Mouse (Mus musculus): ENCODE data around the gene Gpr153.

The Gpr153 gene

DNA sequence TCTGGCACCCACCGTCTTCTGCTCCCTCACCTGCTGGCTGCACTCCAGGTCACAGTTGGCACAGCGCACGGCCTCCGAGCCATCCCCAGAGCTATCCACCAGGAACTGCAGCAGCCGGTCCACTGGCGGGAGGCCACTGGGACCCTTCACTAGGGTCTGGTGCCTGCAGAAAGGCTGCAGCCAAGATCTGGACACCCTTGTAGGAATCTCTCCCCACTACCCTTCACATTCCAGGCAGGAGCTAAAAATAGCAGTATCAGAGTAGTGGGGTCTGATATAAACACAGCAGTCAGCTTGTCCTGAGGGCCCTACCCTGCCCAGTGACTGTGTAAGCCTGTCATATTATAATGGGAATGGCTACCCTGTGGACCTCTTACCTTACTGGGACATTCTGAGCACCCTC lies 43.6 kb downstream of the Gpr153 start:
- DNase-seq (ENCODE audit: low spot score) = no peak

GRCm38 (mm10) chr4:152318517-152319234 lies 44.6 kb downstream of the Gpr153 start, which contains the start of gene Rnf207:
Gene Rnf207, minus strand, starts transcription at chr4:152318993.
- DNase-seq (ENCODE audit: low spot score) = peak; percentile 64

GRCm38 (mm10) chr4:152321464-152321863 lies 47.4 kb downstream of the Gpr153 start:
- no peak for DNase-seq (ENCODE audit: low spot score)

GRCm38 (mm10) chr4:152324641-152325562 lies 50.9 kb downstream of the Gpr153 start:
- DNase-seq (ENCODE audit: low spot score) = no peak

DNA sequence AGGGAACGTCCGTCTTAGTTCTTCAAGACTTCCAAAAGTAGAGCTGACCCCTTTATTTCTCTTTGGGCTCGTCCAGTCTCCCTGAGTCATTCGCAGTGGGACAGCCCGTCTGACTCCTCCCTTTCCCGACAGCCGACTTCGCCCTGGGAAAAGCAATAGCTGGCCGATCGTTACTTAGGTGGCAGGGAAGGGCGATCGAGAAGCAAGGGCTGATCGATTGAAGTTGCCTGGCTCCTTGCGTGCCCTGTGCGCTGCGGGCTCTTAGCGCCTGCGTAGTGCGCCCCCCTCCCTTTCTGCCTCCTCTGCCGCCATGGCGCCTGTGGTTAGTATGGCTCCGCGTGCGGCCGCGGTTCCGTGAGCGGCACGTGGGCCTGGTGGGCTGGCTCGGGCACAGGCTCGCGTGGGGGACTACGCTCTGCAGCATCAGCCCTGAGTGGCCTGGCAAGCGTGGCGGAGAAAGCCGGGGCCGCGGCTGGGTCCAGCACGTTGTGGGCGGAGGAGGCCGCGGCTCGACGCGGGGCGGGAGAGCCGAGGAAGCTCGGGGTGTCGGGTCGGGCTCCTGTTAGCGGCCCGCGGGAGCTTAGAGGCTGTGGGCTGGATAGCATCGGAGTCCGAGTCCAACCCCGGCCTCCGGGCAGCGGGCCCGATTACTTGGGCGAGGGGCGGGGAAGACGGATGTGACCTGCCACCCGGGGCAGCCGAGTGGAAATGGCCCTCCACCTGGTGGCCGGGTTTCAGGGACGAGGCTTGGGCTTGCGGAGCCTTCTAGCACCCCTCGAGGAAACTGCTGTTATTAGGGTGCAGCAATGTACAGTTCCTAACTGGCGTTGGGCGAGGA lies 51.8 kb downstream of the Gpr153 start, which contains the start of gene Rpl22:
Rpl22 (plus strand) TSS at position 169 of the 838 bp plus-strand sequence.
- DNase-seq (ENCODE audit: low spot score) = peak; percentile 89

DNA sequence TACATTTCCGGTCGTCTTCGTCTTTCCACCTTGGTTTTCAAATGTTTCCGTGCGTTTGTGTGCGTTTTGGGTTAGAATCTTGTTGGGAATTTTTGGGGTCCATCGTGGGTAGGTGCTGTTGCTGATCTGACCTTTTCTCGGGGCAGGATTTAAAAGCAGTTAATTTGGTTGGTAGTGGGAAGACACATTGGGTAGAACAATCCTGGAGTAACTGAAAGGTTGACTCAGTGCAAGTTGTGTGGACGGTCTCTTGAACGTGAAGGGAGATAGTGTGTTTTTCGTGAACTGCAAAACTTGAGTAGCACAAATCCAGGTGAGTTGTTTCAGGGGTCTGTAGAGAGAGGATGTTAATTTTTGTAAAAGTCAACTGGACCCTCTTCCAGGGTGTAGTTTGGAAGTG lies 52.5 kb downstream of the Gpr153 start:
- DNase-seq (ENCODE audit: low spot score) = no peak

DNA sequence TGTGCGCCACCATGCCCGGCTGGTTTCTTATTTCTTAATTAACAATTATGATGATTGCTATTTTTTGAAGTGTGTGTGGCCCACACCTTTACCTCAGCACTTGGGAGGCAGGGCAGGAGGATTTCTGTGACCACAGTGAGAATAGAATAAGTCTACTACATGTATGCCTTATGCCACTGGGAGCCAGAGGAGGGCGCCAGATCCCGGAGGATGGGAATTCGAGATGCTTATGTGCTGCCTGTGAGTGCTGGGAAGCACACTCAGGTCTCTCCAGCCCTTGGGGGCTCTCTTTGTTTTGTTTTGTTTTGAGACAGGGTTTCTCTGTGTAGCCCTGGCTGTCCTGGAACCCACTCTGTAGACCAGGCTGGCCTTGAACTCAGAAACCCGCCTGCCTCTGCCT lies 54.7 kb downstream of the Gpr153 start:
- DNase-seq (ENCODE audit: low spot score) = no peak

DNA sequence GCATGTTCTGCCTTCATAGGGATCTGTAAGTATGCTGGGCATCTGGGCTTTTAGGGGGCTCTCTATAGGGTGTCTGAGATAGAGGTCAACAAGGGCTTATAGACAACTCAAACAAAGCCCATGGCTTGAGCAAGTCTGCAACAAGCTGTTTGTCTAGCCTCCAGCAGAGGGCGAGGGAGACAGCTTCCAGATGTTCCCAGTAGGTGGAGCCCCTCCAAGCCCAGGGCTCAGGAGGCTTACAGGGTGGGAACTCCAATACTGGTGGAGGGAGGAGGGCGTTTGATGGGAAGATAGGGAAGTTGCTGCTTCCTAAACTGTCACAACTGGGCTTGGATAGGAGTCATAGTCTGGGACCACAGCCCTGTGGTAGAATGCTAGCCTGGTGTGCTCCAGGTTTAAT lies 58.9 kb downstream of the Gpr153 start:
- DNase-seq (ENCODE audit: low spot score) = peak; percentile 57

DNA sequence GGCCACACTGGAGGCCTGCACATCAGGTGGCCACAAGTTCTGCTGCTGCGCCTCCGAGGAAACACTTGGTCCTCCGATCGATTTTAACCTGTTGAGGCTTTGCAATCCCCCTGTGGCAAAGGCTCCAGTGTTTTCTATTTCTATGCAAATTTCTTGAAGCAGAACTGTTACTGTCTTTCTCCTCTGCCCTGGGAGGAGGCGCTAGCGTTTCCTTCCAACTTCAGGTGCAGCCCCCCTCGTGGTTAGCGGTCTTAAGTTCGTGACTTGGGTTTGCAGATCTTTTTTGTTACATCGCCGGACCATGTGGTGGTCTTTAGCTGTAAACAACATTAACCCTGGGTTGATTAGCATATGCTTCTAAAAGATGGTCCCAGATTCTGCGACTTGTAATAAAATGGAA lies 59.6 kb downstream of the Gpr153 start:
- no peak for DNase-seq (ENCODE audit: low spot score)
